Mouse (Mus musculus): Measurements from ENCODE around the gene Bicra. TPM values are rescaled to one million over a fixed set of nuclear protein-coding genes. Genes with fewer than 3 reads are reported as not detected.
A peak's percentile ranks its signal among the peaks of the same experiment; 100 is the strongest.

Gene Bicra
- polyA plus RNA-seq (2014; fragmentation: Nextera tagmentation; extraction: Ambion mirVana): 5.0 and 5.4 TPM in 2 replicates

DNA sequence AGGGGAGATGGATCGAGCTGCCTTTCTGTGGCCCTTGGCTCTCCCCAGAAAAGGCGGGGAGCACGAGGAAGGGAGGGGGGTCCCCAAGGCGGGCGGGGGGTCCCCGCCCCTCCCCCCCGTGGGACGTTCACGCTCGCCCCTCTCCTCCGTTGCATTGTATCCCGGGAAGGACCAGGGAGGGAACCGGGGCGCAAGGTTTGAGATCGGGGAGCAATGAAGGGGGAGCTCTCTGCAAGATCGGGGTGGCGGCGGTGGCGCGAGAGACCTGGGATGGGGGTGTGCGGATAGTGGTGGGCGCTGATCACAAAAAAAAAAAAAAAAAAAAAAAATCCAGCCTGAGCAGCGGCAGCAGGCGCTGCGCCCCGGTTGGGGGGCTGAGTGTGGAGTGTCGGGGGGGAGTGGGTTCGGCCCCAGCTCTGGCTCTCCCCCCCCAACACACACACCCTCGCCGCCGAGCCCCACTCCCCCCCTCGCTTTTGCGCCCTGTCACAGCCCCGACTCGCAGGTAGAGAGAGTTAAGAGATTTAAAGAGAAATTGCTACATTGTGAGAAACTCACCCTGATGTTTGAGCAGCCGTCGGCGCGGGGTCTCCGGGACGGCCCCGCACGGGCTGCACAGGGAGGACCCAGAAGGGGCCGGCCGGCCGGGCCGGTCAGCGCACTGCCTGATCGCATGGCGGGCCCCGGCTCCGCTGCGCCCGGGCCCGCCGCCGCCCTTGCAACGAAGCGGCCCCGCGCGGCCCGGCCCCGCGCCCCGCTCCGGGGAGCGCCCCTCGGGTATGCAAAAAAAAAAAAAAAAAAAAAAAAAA is at the start of gene Bicra:
Gene Bicra, minus strand, starts transcription at position 584 of the 809 bp plus-strand sequence.
- Histone ChIP-seq H3K36me3 (ENCODE audit: control insufficient read depth, insufficient read depth, low read length) (0 out of 2 replicates have a peak, but pooled peaks cover 5% of the 10 kb centered on the region), H3K9ac (ENCODE audit: low read length) (peak within 1 kb of the TSS; percentile 99), H3K4me1 (ENCODE audit: control insufficient read depth in 2 of 2, insufficient read depth in 2 of 2, low read length in 2 of 2) (peaks cover 23 to 53% of the 10 kb centered on the region in 2 experiments), H3K27ac (replicated peaks in 1 of 2; ENCODE audit: control insufficient read depth in 1 of 2, insufficient read depth in 1 of 2, low read depth in 2 of 2, low read length in 2 of 2) (peak within 1 kb of the TSS; percentile 92 to 96), H3K9me3 (ENCODE audit: control insufficient read depth, low read length) (no peaks in the 10 kb centered on the region), H3K4me2 (ENCODE audit: low read length) (peak within 1 kb of the TSS; percentile 90), H3K4me3 (ENCODE audit: control insufficient read depth in 1 of 2, insufficient read depth in 1 of 2, low read depth in 1 of 2, low read length in 2 of 2) (peak within 1 kb of the TSS; percentile 65 to 89), H3K27me3 (ENCODE audit: control insufficient read depth, insufficient read depth, low read length) (no peaks in the 10 kb centered on the region)
- peak; percentile 70 for ATAC-seq (ENCODE audit: insufficient number of reproducible peaks, insufficient read depth, low FRiP score, low read depth)
- under 1% methylated on average over 51 of the region's 69 CpGs for WGBS

DNA sequence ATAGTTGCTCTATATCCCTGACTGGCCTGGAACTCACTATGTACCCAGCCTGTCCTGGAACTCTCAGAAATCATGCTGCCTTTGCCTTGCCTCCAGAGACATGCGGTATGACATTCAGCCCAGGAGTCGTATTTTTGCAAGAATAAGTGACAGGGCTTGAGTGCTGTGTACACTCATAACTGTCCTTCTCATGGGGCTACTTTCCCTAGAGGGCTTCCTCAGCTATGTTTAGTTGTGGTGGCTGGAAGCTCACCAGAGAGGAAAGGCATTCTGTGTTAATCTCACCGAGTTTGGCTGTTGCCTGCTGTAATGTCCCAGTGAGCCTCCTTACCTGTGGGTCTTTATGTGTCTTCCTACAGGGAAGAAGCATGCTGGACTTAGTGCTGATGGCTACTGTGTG is 46.9 kb upstream of the Bicra start:
- no peak for ATAC-seq (ENCODE audit: insufficient number of reproducible peaks, insufficient read depth, low FRiP score, low read depth)
- peaks cover 4 to 5% of the 10 kb centered on the region in 2 experiments; a peak in 3 of 4 replicates for H3K4me1 ChIP-seq (ENCODE audit: control insufficient read depth in 2 of 2, insufficient read depth in 2 of 2, low read length in 2 of 2)
- no peak overlapping the region for H3K4me3 ChIP-seq (ENCODE audit: control insufficient read depth in 1 of 2, insufficient read depth in 1 of 2, low read depth in 1 of 2, low read length in 2 of 2)
- WGBS: 69% methylated on average over 3 of the region's 3 CpGs
- H3K36me3 ChIP-seq (ENCODE audit: control insufficient read depth, insufficient read depth, low read length): no peaks in the 10 kb centered on the region
- H3K27me3 ChIP-seq (ENCODE audit: control insufficient read depth, insufficient read depth, low read length): peaks cover 4% of the 10 kb centered on the region; the same call in 1 of the 2 replicates
- no peak overlapping the region for H3K27ac ChIP-seq (replicated peaks in 1 of 2; ENCODE audit: control insufficient read depth in 1 of 2, insufficient read depth in 1 of 2, low read depth in 2 of 2, low read length in 2 of 2)
- no peaks in the 10 kb centered on the region for H3K9me3 ChIP-seq (ENCODE audit: control insufficient read depth, low read length)
- no peak overlapping the region for H3K4me2 ChIP-seq (ENCODE audit: low read length)
- H3K9ac ChIP-seq (ENCODE audit: low read length): no peak overlapping the region

DNA sequence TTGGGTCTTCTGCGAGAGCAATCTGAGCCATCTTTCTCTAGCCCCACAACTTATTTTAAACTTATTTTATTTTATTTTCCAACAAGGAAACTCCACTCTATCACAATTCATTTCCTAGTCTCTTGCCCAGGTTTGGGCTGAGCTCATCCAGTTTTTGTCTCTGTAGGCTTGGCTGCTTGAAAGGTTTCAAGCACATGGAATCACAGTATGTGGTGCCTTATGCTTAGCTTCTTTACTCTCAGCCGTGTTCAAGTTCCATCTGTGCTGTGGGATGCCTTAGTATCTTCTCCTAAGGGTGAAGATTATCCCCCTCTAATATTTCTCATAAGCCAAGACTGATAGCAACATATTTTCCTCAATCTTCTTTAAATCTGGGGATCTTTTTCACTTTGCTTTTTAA is 39.9 kb upstream of the Bicra start:
- Histone ChIP-seq H3K9me3 (ENCODE audit: control insufficient read depth, low read length) (no peaks in the 10 kb centered on the region), H3K4me1 (ENCODE audit: control insufficient read depth in 2 of 2, insufficient read depth in 2 of 2, low read length in 2 of 2) (peaks cover 0 to 2% of the 10 kb centered on the region in 2 experiments; a peak in 1 of 4 replicates), H3K4me3 (ENCODE audit: control insufficient read depth in 1 of 2, insufficient read depth in 1 of 2, low read depth in 1 of 2, low read length in 2 of 2) (no peak overlapping the region), H3K36me3 (ENCODE audit: control insufficient read depth, insufficient read depth, low read length) (no peaks in the 10 kb centered on the region), H3K4me2 (ENCODE audit: low read length) (no peak overlapping the region), H3K27ac (replicated peaks in 1 of 2; ENCODE audit: control insufficient read depth in 1 of 2, insufficient read depth in 1 of 2, low read depth in 2 of 2, low read length in 2 of 2) (no peak overlapping the region), H3K9ac (ENCODE audit: low read length) (no peak overlapping the region), H3K27me3 (ENCODE audit: control insufficient read depth, insufficient read depth, low read length) (no peaks in the 10 kb centered on the region)
- no peak for ATAC-seq (ENCODE audit: insufficient number of reproducible peaks, insufficient read depth, low FRiP score, low read depth)
- WGBS: 70% methylated on average over 2 of the region's 2 CpGs

DNA sequence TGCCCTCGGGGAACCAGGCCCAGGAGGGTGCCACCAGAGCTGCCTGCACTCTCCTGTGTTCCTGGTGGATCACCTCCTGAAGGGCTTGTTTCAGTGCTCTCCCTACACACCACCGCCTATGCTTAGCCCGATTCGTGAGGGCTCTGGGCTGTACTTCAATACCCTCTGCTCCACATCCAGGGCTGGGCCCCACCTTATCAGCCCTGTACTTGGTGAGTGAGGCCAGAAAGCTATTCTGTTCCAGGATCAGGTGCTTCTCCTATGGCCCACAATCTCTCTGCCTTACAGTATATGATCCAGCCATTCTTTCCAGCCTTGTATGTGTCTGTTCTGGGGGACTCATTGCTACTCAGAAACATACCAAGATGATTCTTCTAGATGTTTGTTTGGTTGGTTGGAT is 35.6 kb upstream of the Bicra start:
- 30% methylated on average over 4 of the region's 4 CpGs for WGBS
- ATAC-seq (ENCODE audit: insufficient number of reproducible peaks, insufficient read depth, low FRiP score, low read depth): no peak
- no peak overlapping the region for H3K9ac ChIP-seq (ENCODE audit: low read length)

DNA sequence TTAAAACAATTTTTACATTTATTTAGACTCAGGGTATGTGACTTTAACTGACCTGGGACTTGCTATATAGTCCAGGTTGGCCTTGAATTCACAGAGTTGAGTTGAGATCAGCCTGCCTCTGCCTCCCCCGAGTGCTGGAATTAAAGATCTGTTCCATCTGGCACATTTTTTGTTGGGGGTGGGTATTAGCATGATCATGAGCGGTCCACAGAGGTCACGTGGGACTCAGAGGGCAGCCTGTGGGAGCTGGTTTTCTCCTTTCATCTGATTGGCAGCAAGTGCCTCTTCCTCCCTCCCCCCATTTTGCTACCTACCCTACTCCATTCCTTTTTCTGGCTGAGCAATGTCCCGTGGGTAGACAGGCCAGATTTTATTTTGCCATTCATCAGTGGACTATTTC is 32.9 kb upstream of the Bicra start:
- H3K9me3 ChIP-seq (ENCODE audit: control insufficient read depth, low read length): no peaks in the 10 kb centered on the region
- no peak overlapping the region for H3K27ac ChIP-seq (replicated peaks in 1 of 2; ENCODE audit: control insufficient read depth in 1 of 2, insufficient read depth in 1 of 2, low read depth in 2 of 2, low read length in 2 of 2)
- 50% methylated on average over 4 of the region's 4 CpGs for WGBS
- H3K9ac ChIP-seq (ENCODE audit: low read length): no peak overlapping the region
- no peak overlapping the region for H3K4me2 ChIP-seq (ENCODE audit: low read length)
- 0 out of 2 replicates have a peak, but pooled peaks cover 4% of the 10 kb centered on the region for H3K27me3 ChIP-seq (ENCODE audit: control insufficient read depth, insufficient read depth, low read length)
- H3K4me3 ChIP-seq (ENCODE audit: control insufficient read depth in 1 of 2, insufficient read depth in 1 of 2, low read depth in 1 of 2, low read length in 2 of 2): no peak overlapping the region
- ATAC-seq (ENCODE audit: insufficient number of reproducible peaks, insufficient read depth, low FRiP score, low read depth): no peak
- no peaks in the 10 kb centered on the region for H3K36me3 ChIP-seq (ENCODE audit: control insufficient read depth, insufficient read depth, low read length)
- peaks cover 0 to 2% of the 10 kb centered on the region in 2 experiments; a peak in 1 of 4 replicates for H3K4me1 ChIP-seq (ENCODE audit: control insufficient read depth in 2 of 2, insufficient read depth in 2 of 2, low read length in 2 of 2)

More for the DNA sequence above, 35.6 kb upstream of the Bicra start:
- H3K27me3 ChIP-seq (ENCODE audit: control insufficient read depth, insufficient read depth, low read length): no peaks in the 10 kb centered on the region
- no peak overlapping the region for H3K27ac ChIP-seq (replicated peaks in 1 of 2; ENCODE audit: control insufficient read depth in 1 of 2, insufficient read depth in 1 of 2, low read depth in 2 of 2, low read length in 2 of 2)
- no peak overlapping the region for H3K4me2 ChIP-seq (ENCODE audit: low read length)
- H3K36me3 ChIP-seq (ENCODE audit: control insufficient read depth, insufficient read depth, low read length): no peaks in the 10 kb centered on the region
- peaks cover 0 to 2% of the 10 kb centered on the region in 2 experiments; a peak in 1 of 4 replicates for H3K4me1 ChIP-seq (ENCODE audit: control insufficient read depth in 2 of 2, insufficient read depth in 2 of 2, low read length in 2 of 2)
- no peaks in the 10 kb centered on the region for H3K9me3 ChIP-seq (ENCODE audit: control insufficient read depth, low read length)
- H3K4me3 ChIP-seq (ENCODE audit: control insufficient read depth in 1 of 2, insufficient read depth in 1 of 2, low read depth in 1 of 2, low read length in 2 of 2): no peak overlapping the region

DNA sequence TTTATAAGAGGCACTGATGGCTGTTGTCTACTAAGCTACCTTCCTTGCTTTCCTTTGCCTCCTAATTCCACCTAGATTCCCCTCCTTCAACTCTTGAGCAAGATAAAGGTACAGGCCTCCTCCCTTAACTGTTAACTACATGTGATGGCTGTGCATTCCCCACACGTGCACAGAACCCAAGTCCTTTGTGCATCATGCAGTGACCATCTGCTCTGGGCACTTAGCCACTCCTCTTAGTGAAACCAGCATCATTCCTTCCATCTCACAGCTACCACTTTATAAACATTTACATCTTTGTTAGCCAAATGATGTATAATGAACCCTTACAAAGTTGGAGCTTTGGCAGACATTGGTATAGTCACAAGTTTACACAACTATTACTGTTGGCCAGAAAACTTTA is 32.2 kb upstream of the Bicra start:
- Histone ChIP-seq H3K9ac (ENCODE audit: low read length) (no peak overlapping the region), H3K36me3 (ENCODE audit: control insufficient read depth, insufficient read depth, low read length) (no peaks in the 10 kb centered on the region), H3K27ac (replicated peaks in 1 of 2; ENCODE audit: control insufficient read depth in 1 of 2, insufficient read depth in 1 of 2, low read depth in 2 of 2, low read length in 2 of 2) (no peak overlapping the region), H3K4me2 (ENCODE audit: low read length) (no peak overlapping the region), H3K9me3 (ENCODE audit: control insufficient read depth, low read length) (no peaks in the 10 kb centered on the region), H3K27me3 (ENCODE audit: control insufficient read depth, insufficient read depth, low read length) (peaks cover 4% of the 10 kb centered on the region; the same call in 1 of the 2 replicates), H3K4me3 (ENCODE audit: control insufficient read depth in 1 of 2, insufficient read depth in 1 of 2, low read depth in 1 of 2, low read length in 2 of 2) (no peak overlapping the region), H3K4me1 (ENCODE audit: control insufficient read depth in 2 of 2, insufficient read depth in 2 of 2, low read length in 2 of 2) (peaks cover 0 to 2% of the 10 kb centered on the region in 2 experiments; a peak in 1 of 4 replicates)
- 56% methylated on average over 1 of the region's 1 CpGs for WGBS
- ATAC-seq (ENCODE audit: insufficient number of reproducible peaks, insufficient read depth, low FRiP score, low read depth): no peak

DNA sequence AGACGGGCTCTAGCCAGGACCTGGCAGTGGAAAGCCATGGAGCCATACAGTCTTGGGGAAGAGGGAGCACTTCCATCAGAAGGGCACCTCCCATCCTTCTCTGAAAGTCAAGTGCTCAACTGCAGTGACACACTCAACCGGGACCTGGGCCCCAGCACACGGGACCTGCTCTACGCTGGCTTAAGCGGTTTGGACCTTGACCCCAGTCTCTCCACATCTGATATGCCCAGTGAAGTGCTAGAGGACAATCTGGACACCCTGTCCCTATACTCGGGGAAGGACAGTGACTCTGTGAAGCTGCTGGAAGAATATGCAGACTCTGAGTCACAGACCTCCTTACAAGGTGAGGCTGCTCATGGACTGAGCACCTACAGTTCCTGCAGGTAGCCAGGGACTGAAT is 24.2 kb upstream of the Bicra start:
- no peak for ATAC-seq (ENCODE audit: insufficient number of reproducible peaks, insufficient read depth, low FRiP score, low read depth)
- Histone ChIP-seq H3K4me3 (ENCODE audit: control insufficient read depth in 1 of 2, insufficient read depth in 1 of 2, low read depth in 1 of 2, low read length in 2 of 2) (no peak overlapping the region), H3K27ac (replicated peaks in 1 of 2; ENCODE audit: control insufficient read depth in 1 of 2, insufficient read depth in 1 of 2, low read depth in 2 of 2, low read length in 2 of 2) (no peak overlapping the region), H3K4me2 (ENCODE audit: low read length) (no peak overlapping the region), H3K4me1 (ENCODE audit: control insufficient read depth in 2 of 2, insufficient read depth in 2 of 2, low read length in 2 of 2) (no peaks in the 10 kb centered on the region), H3K9me3 (ENCODE audit: control insufficient read depth, low read length) (no peaks in the 10 kb centered on the region), H3K27me3 (ENCODE audit: control insufficient read depth, insufficient read depth, low read length) (peaks cover 4% of the 10 kb centered on the region; the same call in 1 of the 2 replicates), H3K36me3 (ENCODE audit: control insufficient read depth, insufficient read depth, low read length) (no peaks in the 10 kb centered on the region), H3K9ac (ENCODE audit: low read length) (no peak overlapping the region)
- WGBS: 70% methylated on average over 6 of the region's 6 CpGs
